Mouse (Mus musculus): ENCODE measurements around the gene Kcnj8.

DNA sequence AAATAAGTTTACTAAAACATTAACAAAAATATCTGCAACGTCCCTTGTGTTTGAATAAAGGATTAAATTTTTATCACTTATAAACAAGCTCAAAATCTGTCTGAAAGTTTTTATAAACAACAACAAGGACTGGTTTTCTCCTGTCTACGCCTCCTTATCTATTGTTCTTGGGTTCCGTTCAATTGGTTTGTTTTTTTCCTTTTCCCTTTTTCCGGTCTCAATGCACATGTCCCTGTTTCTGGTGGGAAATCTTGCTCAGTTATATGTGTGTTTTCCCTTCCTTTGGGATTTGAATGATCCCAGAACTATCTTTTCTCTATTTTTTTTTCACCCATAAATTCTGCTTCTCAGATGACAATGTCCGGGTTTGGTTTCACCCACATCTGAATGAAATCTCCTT, 38.0 kb downstream of the Kcnj8 start:
- TF ChIP-seq CTCF (IDR thresholded peaks at IDR 0.05; ENCODE audit: low read depth) (no peak), EP300 (optimal IDR thresholded peaks at IDR 0.05) (no peak)

Measured in stomach, postnatal 0 days (tissue).